Mouse (Mus musculus): ENCODE measurements around the gene Olfr381. TPM values are rescaled to one million over a fixed set of nuclear protein-coding genes. Genes with fewer than 3 reads are reported as not detected.
"Not testable (repeated sequence)": the region's sequence is repeated elsewhere in the genome, so short reads cannot be mapped to it uniquely, and the experiment has no call there.

Gene Olfr381
- polyA plus RNA-seq (2017; shearing (Covaris generic)) = not detected

DNA sequence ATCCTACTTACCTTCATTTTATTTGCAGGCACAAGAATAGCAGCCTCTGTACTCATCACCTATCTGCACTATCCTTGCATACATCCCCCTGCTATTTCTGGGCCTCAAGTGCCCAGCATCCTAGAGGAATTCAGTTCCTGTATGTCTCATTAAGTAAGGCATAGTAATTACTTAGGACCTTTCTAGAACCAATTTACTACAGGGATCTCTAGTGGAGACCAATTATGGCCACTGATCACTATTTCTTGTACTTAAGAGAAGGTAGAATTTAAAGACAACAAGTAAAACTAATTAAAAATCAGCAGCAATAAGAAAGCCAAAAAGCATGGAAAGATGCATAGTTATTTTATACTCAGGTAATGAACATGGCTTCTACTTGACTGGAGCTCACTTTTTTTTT lies at the start of gene Olfr381:
Gene Olfr381 (minus strand): TSS at position 101 of the 400 bp plus-strand sequence.
- no peak for ATAC-seq

DNA sequence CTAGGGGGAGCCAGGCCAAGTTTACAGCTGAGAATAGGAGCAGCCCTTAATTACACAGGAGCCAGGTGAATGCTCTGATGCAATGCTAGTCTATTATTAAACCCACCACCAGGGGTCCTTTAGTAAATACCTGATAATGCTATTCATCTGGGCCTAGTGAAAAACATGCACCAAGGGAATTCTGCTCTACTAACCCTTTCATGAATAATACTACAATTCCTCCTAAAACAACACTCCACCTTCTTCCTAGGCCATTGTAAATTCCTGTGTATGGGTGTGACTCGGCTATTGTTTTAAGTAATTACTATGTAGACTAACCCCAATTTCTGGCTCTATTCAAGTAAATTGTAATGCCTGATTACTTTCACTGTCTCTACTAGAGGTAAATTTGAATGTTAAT lies 37.6 kb upstream of the Olfr381 start:
- not testable (repeated sequence) for ATAC-seq

DNA sequence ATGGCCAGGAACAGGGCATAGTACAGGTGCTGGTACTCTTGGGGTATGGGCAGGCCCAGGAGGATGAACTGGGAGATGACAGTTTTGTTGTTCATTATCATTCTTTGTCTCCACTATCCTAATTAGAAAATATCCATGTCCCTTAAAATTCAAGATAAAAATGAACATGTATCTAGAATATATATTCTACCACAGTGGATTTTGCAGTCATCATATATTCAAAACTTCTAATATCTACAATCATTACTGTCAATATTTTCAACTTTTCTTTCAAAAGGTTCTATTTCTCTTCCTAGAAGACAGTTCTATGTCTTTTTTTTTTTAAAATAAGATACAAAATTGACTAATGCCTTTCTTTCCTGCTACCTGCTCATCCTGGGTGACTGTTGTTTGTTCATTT lies 25.7 kb upstream of the Olfr381 start, which contains the start of gene Olfr382:
Gene Olfr382 (minus strand): TSS at position 101 of the 400 bp plus-strand sequence.
- no peak for ATAC-seq

DNA sequence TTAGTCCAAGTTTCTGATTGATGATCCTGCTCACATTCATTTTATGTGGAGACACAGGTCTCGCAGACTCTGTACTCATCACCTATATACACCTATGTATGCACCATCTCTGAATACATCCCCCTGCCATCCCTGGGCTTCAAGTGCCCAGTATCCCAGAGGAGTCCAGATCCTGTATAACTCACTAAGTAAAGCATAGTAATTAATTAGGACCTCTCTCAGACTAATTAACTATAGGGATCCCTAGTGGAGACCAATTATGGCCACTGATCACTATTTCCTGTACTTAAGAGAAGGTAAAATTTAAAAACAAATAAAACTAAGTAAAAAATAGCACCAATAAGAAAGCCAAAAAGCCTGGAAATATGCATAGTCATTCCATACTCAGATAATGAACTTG lies 34.0 kb downstream of the Olfr381 start, which contains the start of gene Olfr380:
Gene Olfr380 (minus strand): TSS at position 101 of the 400 bp plus-strand sequence.
- ATAC-seq = no peak

Other genes with a start within 250 kb of the Olfr381 start
- under 1 TPM; 0.09 to 0.16 TPM for gene Trpv3, start 224.2 kb downstream of the Olfr381 start, polyA plus RNA-seq (2017; shearing (Covaris generic))
- gene Aspa, start 162.0 kb downstream of the Olfr381 start, polyA plus RNA-seq (2017; shearing (Covaris generic)) = under 1 TPM in 1 of 2 experiments, not detected in 1; 0.08 TPM
- not detected for gene Gm49340, start 161.9 kb downstream of the Olfr381 start, polyA plus RNA-seq (2017; shearing (Covaris generic))
- gene Spata22, start 161.9 kb downstream of the Olfr381 start, polyA plus RNA-seq (2017; shearing (Covaris generic)) = not detected
- not detected for gene Olfr20, start 140.8 kb downstream of the Olfr381 start, polyA plus RNA-seq (2017; shearing (Covaris generic))
- gene Olfr376, start 120.4 kb downstream of the Olfr381 start, polyA plus RNA-seq (2017; shearing (Covaris generic)) = not detected
- not detected for gene Olfr1, start 92.0 kb downstream of the Olfr381 start, polyA plus RNA-seq (2017; shearing (Covaris generic))
- not detected for gene Olfr378, start 63.1 kb downstream of the Olfr381 start, polyA plus RNA-seq (2017; shearing (Covaris generic))
- not detected for gene Olfr380, start 34.1 kb downstream of the Olfr381 start, polyA plus RNA-seq (2017; shearing (Covaris generic))
- not detected for gene Olfr382, start 25.6 kb upstream of the Olfr381 start, polyA plus RNA-seq (2017; shearing (Covaris generic))
- not detected for gene Olfr385, start 101.4 kb upstream of the Olfr381 start, polyA plus RNA-seq (2017; shearing (Covaris generic))
- not detected for gene Olfr384, start 107.0 kb upstream of the Olfr381 start, polyA plus RNA-seq (2017; shearing (Covaris generic))
- not detected for gene Zfp735, start 197.2 kb upstream of the Olfr381 start, polyA plus RNA-seq (2017; shearing (Covaris generic))

Data from CD4-positive, CD25-positive, alpha-beta regulatory T cell, adult 4 months (primary cell).